Mouse (Mus musculus) E14TG2a.4 (cell line): Measurements from ENCODE around the gene Clrn1.

Source experiments
- CTCF ChIP-seq: conservative IDR thresholded peaks from 2 replicates; pipeline ENCODE4 v1.5.1; 2014; ENCODE audit warnings: low read length
- NANOG ChIP-seq: IDR thresholded peaks from 2 replicates; pipeline ENCODE4 v1.6.1; 2014; ENCODE audit warnings: borderline replicate concordance, low read length, mixed read lengths
- POU5F1 ChIP-seq: IDR thresholded peaks from 2 replicates; pipeline ENCODE4 v1.6.1; 2014; ENCODE audit warnings: low read length, borderline replicate concordance

DNA sequence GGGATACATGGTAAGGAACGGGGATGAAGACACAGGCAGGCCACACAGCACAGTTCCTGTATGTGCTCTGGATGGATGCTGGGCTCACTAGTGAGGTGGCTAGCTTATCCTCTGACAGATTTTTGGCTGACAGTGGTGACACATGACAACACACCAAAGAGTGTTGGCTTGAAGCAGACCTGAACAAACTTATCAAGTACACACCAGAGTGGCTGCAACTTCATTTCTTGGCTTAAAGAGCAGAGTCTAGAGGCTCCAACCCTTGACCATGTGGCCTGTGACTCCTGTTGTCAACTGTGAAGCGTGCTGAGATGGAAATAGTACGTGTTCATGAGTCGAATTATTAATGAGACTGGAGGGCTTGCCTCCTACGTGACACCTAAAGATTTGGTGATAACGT lies 80.4 kb downstream of the Clrn1 start:
- no peak for TF ChIP-seq CTCF
- no peak for TF ChIP-seq POU5F1
- no peak for TF ChIP-seq NANOG
